In the genomic region with DNA sequence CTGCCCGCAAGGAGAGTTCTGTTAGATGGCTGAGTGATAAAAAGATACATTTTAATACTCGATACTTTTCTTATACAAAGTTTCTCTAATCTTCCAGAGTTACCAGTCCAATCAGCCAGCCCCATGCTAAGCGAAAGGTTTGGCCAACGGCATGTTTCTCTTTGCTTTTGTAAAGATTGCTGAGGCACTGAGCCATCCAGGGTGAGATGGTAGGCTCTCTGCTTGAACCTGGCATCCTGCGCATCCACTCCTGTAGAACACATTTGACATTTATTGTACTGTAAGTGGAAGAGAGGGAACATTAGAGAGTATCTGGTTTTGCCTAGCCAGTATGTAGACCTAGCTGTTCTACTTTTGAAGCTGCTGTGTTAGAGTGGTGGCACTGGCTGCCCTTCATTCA, we compare ENCODE assay signal across 7 mouse cellular contexts. TPM values are rescaled to one million over a fixed set of nuclear protein-coding genes. Genes with fewer than 3 reads are reported as not detected.
DNase-seq lines count a peak whose midpoint lies in the region; ATAC-seq lines count a peak whose summit lies in the region.

No protein-coding gene starts in this region.

- no peaks in the 10 kb centered on the region for H3K9me3 ChIP-seq in kidney, embryonic 15.5 days (replicated peaks)
- H3K9me3 ChIP-seq in hindbrain, embryonic 13.5 days = no peaks in the 10 kb centered on the region
- no peaks in the 10 kb centered on the region for H3K9me3 ChIP-seq in midbrain, embryonic 13.5 days

- H3K9ac ChIP-seq in kidney, embryonic 15.5 days = no peak overlapping the region
- H3K9ac ChIP-seq in hindbrain, embryonic 13.5 days = no peak overlapping the region
- no peak overlapping the region for H3K9ac ChIP-seq in midbrain, embryonic 13.5 days (replicated peaks)

- peaks cover 13% of the 10 kb centered on the region for H3K4me1 ChIP-seq in kidney, embryonic 15.5 days
- H3K4me1 ChIP-seq in hindbrain, embryonic 13.5 days (replicated peaks) = peaks cover 25% of the 10 kb centered on the region
- H3K4me1 ChIP-seq in midbrain, embryonic 13.5 days (replicated peaks) = peaks cover 23% of the 10 kb centered on the region

- no peak for ATAC-seq in kidney, embryonic 15.5 days (replicated peaks; ENCODE audit: low FRiP score)
- ATAC-seq in common myeloid progenitor, adult 5-6 weeks (replicated peaks; ENCODE audit: low read depth, poor library complexity, severe bottlenecking) = 0 out of 2 replicates have a peak, but pooled peaks have one; percentile 2
- ATAC-seq in hindbrain, embryonic 13.5 days (ENCODE audit: low FRiP score) = peak; percentile 11; the same call in 1 of the 2 replicates
- peak; percentile 27 for ATAC-seq in midbrain, embryonic 13.5 days

- peak overlapping the region; percentile 39; the same call in 1 of the 2 replicates for H3K4me2 ChIP-seq in kidney, embryonic 15.5 days
- no peak overlapping the region for H3K4me2 ChIP-seq in hindbrain, embryonic 13.5 days
- H3K4me2 ChIP-seq in midbrain, embryonic 13.5 days (replicated peaks) = peak overlapping the region; percentile 70; the same call in 1 of the 2 replicates

- H3K27me3 ChIP-seq in kidney, embryonic 15.5 days = 0 out of 2 replicates have a peak, but pooled peaks cover 14% of the 10 kb centered on the region
- H3K27me3 ChIP-seq in hindbrain, embryonic 13.5 days = no peaks in the 10 kb centered on the region; the same call in 1 of the 2 replicates
- H3K27me3 ChIP-seq in midbrain, embryonic 13.5 days = peaks cover 9% of the 10 kb centered on the region; the same call in 1 of the 2 replicates

- no peak for DNase-seq in kidney, postnatal 10 days
- DNase-seq in right cerebral cortex, postnatal 14 days = no peak
- no peak for DNase-seq in adrenal gland, postnatal 10 days

- H3K36me3 ChIP-seq in kidney, embryonic 15.5 days = peaks cover 27% of the 10 kb centered on the region
- peaks cover 12% of the 10 kb centered on the region; the same call in 1 of the 2 replicates for H3K36me3 ChIP-seq in hindbrain, embryonic 13.5 days
- peaks cover under 1% of the 10 kb centered on the region for H3K36me3 ChIP-seq in midbrain, embryonic 13.5 days

- peak overlapping the region; percentile 56; the same call in 1 of the 2 replicates for H3K4me3 ChIP-seq in kidney, embryonic 15.5 days (replicated peaks)
- H3K4me3 ChIP-seq in hindbrain, embryonic 13.5 days = no peak overlapping the region
- no peak overlapping the region for H3K4me3 ChIP-seq in midbrain, embryonic 13.5 days (replicated peaks)

- 47% methylated on average over 5 of the region's 5 CpGs for WGBS in kidney, embryonic 15.5 days
- WGBS in hindbrain, embryonic 13.5 days = 51% methylated on average over 5 of the region's 5 CpGs
- WGBS in midbrain, embryonic 13.5 days = 45% methylated on average over 5 of the region's 5 CpGs

- H3K27ac ChIP-seq in kidney, embryonic 15.5 days = no peak overlapping the region
- no peak overlapping the region for H3K27ac ChIP-seq in hindbrain, embryonic 13.5 days
- no peak overlapping the region for H3K27ac ChIP-seq in midbrain, embryonic 13.5 days

RNA-seq across cellular contexts. Expression of gene Rps4x, which starts 0.4 kb away (rescaled TPM):
- polyA plus RNA-seq in kidney, embryonic 15.5 days (2015; fragmentation: Nextera tagmentation; extraction: Ambion mirVana) = 790 and 827 TPM in 2 replicates
- 2,837 and 3,013 TPM in 2 replicates for total RNA-seq in common myeloid progenitor, adult 5-6 weeks (2017)
- 440 and 450 TPM in 2 replicates for polyA plus RNA-seq in hindbrain, embryonic 13.5 days (2015; fragmentation: Nextera tagmentation; extraction: Ambion mirVana)
- 453 and 455 TPM in 2 replicates for polyA plus RNA-seq in midbrain, embryonic 13.5 days (2015; fragmentation: Nextera tagmentation; extraction: Ambion mirVana)
- 1,000 to 10,000 TPM; 1,082 to 1,181 TPM for total RNA-seq in adrenal gland, postnatal 10 days (2021)

RNA-seq across cellular contexts. Expression of gene Ercc6l, which starts 32.7 kb away (rescaled TPM):
- polyA plus RNA-seq in kidney, embryonic 15.5 days (2015; fragmentation: Nextera tagmentation; extraction: Ambion mirVana) = 13.5 and 13.9 TPM in 2 replicates
- 24.3 and 28.8 TPM in 2 replicates for total RNA-seq in common myeloid progenitor, adult 5-6 weeks (2017)
- 2.4 and 2.7 TPM in 2 replicates for polyA plus RNA-seq in hindbrain, embryonic 13.5 days (2015; fragmentation: Nextera tagmentation; extraction: Ambion mirVana)
- polyA plus RNA-seq in midbrain, embryonic 13.5 days (2015; fragmentation: Nextera tagmentation; extraction: Ambion mirVana) = 4.1 and 4.6 TPM in 2 replicates
- total RNA-seq in adrenal gland, postnatal 10 days (2021) = 1 to 10 TPM; 2.4 to 3.1 TPM
